Mouse (Mus musculus): Measurements from ENCODE around the gene Pias4.

GRCm38 (mm10) chr10:81134966-81135681 lies 32.6 kb downstream of the Pias4 start, which contains the start of gene Zbtb7a:
- TF ChIP-seq CTCF (IDR thresholded peaks at IDR 0.05; ENCODE audit: borderline replicate concordance, insufficient read depth, low read length) (no peak), POLR2A (IDR thresholded peaks at IDR 0.05; ENCODE audit: low read depth, low read length) (no peak)

Measured in embryonic fibroblast, embryonic 13.5 days (primary cell).